26 mouse cellular contexts compared by ENCODE assay signal in genomic region chr3:97327356-97327755, GRCm38 (mm10). TPM values are rescaled to one million over a fixed set of nuclear protein-coding genes. Genes with fewer than 3 reads are reported as not detected.
A peak's percentile ranks its signal among the peaks of the same experiment; 100 is the strongest.
DNase-seq lines count a peak whose midpoint lies in the region; ATAC-seq lines count a peak whose summit lies in the region.
"Had no signal": no experiment of that assay in that cellular context is flagged by ENCODE, and none has a peak within 500 bp of the region (broad histone marks: within the 10 kb centered on the region; RNA-seq: fewer than 3 reads in every experiment).

No protein-coding gene starts in this region.

- H3K4me2 ChIP-seq in forebrain, embryonic 11.5 days (ENCODE audit: low read depth, low read length, severe bottlenecking), result no peak overlapping the region
- H3K4me2 ChIP-seq: heart, embryonic 11.5 days; hindbrain, embryonic 12.5 days; hindbrain, embryonic 15.5 days; intestine, embryonic 15.5 days had no signal

- no peaks in the 10 kb centered on the region for H3K36me3 ChIP-seq in forebrain, embryonic 11.5 days (ENCODE audit: control insufficient read depth, insufficient read depth, low read length)
- H3K36me3 ChIP-seq: forebrain, embryonic 10.5 days; G1E; hindbrain, embryonic 12.5 days; hindbrain, embryonic 15.5 days; intestine, embryonic 15.5 days had no signal

- ATAC-seq in forebrain, embryonic 11.5 days (replicated peaks; ENCODE audit: low FRiP score), result no peak
- ATAC-seq: forebrain, embryonic 14.5 days; forebrain, postnatal 0 days; intestine, embryonic 15.5 days had no signal

- H3K27ac ChIP-seq in forebrain, embryonic 11.5 days (ENCODE audit: low read depth, low read length), result no peak overlapping the region
- H3K27ac ChIP-seq: forebrain, embryonic 10.5 days; hindbrain, embryonic 12.5 days; hindbrain, embryonic 15.5 days; intestine, embryonic 15.5 days had no signal

- WGBS in forebrain, embryonic 11.5 days, result 97% methylated on average over 1 of the region's 1 CpGs

- no peaks in the 10 kb centered on the region for H3K9me3 ChIP-seq in forebrain, embryonic 11.5 days (ENCODE audit: control insufficient read depth, low read length)
- H3K9me3 ChIP-seq: forebrain, embryonic 10.5 days; G1E; hindbrain, embryonic 12.5 days; hindbrain, embryonic 15.5 days; intestine, embryonic 15.5 days had no signal

- peak; percentile 23 for DNase-seq in right cerebral cortex, adult 18-20 months
- DNase-seq in right cerebral cortex, postnatal 25 days, result no peak
- DNase-seq in CD4-positive, CD25-positive, alpha-beta regulatory T cell, adult 2 months (ENCODE audit: low read depth, low spot score), result peak; percentile 7
- peak; percentile 26 for DNase-seq in MN1 (ENCODE audit: low spot score)
- peak; percentile 12 for DNase-seq in naive thymus-derived CD4-positive, alpha-beta T cell, adult 2 months (ENCODE audit: low read depth)
- no peak for DNase-seq in forebrain, embryonic 11.5 days (ENCODE audit: low spot score)
- no peak for DNase-seq in c-Kit-positive CD71-positive TER-119-positive erythroid progenitor cells, embryonic 14.5 days (ENCODE audit: low spot score)
- no peak for DNase-seq in yolk sac, embryonic 10.5 days (ENCODE audit: low spot score)
- DNase-seq: adrenal gland, postnatal 10 days; adrenal gland, postnatal 36 days; cerebellum, adult 18-20 months; cerebellum, adult 9-10 months; cerebellum, postnatal 14 days; forebrain, postnatal 0 days; gastrocnemius, postnatal 10 days; gastrocnemius, postnatal 36 days; heart, adult 11 months; kidney, adult 11 months had no signal

- H3K4me3 ChIP-seq in forebrain, embryonic 11.5 days (ENCODE audit: low read depth, low read length), result no peak overlapping the region
- H3K4me3 ChIP-seq: forebrain, embryonic 10.5 days; hindbrain, embryonic 12.5 days; hindbrain, embryonic 15.5 days; intestine, embryonic 15.5 days had no signal

- no peaks in the 10 kb centered on the region for H3K4me1 ChIP-seq in forebrain, embryonic 11.5 days (replicated peaks; ENCODE audit: control insufficient read depth, insufficient read depth, low read length)

- no peak overlapping the region for H3K9ac ChIP-seq in forebrain, embryonic 11.5 days (ENCODE audit: low read length)
- H3K9ac ChIP-seq: forebrain, postnatal 0 days; hindbrain, embryonic 12.5 days; hindbrain, embryonic 15.5 days; intestine, embryonic 15.5 days had no signal

- H3K27me3 ChIP-seq in forebrain, embryonic 11.5 days (ENCODE audit: control insufficient read depth, insufficient read depth, low read length), result no peaks in the 10 kb centered on the region
- H3K27me3 ChIP-seq: CH12.LX; hindbrain, embryonic 12.5 days; intestine, embryonic 15.5 days had no signal

RNA-seq across cellular contexts. Expression of gene Bcl9, which starts 29.6 kb away (rescaled TPM):
- 81.8 and 82.1 TPM in 2 replicates for polyA plus RNA-seq in forebrain, embryonic 11.5 days (2014; fragmentation: Nextera tagmentation; extraction: Ambion mirVana)

Comparison
In these comparisons a context has a peak if more than half of its experiments do, and no peak if none do; other contexts are left out.
1. DNase-seq: peak in right cerebral cortex, adult 18-20 months (single experiment), CD4-positive, CD25-positive, alpha-beta regulatory T cell, adult 2 months (single experiment), MN1 (single experiment) and naive thymus-derived CD4-positive, alpha-beta T cell, adult 2 months (single experiment); none in right cerebral cortex, postnatal 25 days (single experiment), forebrain, embryonic 11.5 days (single experiment), c-Kit-positive CD71-positive TER-119-positive erythroid progenitor cells, embryonic 14.5 days (single experiment) and yolk sac, embryonic 10.5 days (single experiment).